Mouse (Mus musculus) liver, embryonic 18 days (tissue): ENCODE data around the gene Tsku. TPM values are rescaled to one million over a fixed set of nuclear protein-coding genes. Genes with fewer than 3 reads are reported as not detected.

ENCODE experiments used
- polyA plus RNA-seq: library from polyadenylated mRNA; depleted of rRNA; stranded (reverse); fragments of >200 nt; gene quantifications from 2 replicates; pipeline ENCODE4 v1.2.3, GENCODE M21; 2012; rRNA removed

The Tsku gene
- polyA plus RNA-seq, result 16.2 and 19.5 TPM in 2 replicates

GRCm38 (mm10) chr7:98361063-98361652 is at the start of gene Tsku:
Gene Tsku, minus strand, starts transcription at chr7:98361328.

GRCm38 (mm10) chr7:98321083-98321482 is 40.0 kb downstream of the Tsku start, which contains the start of gene Acer3:
Gene Acer3, minus strand, starts transcription at chr7:98321208.

Other genes with a start within 250 kb of the Tsku start
- 15.9 and 19.0 TPM in 2 replicates for gene Myo7a, start 241.8 kb downstream of the Tsku start, polyA plus RNA-seq
- 0.20 and 0.21 TPM in 2 replicates for gene Omp, start 215.8 kb downstream of the Tsku start, polyA plus RNA-seq
- gene Capn5, start 183.1 kb downstream of the Tsku start, polyA plus RNA-seq, result 5.1 and 5.5 TPM in 2 replicates
- gene B3gnt6, start 161.8 kb downstream of the Tsku start, polyA plus RNA-seq, result 0.04 and 0.07 TPM in 2 replicates
- 15.1 and 16.2 TPM in 2 replicates for gene Acer3, start 40.1 kb downstream of the Tsku start, polyA plus RNA-seq
- gene Gucy2d, start 79.1 kb upstream of the Tsku start, polyA plus RNA-seq, result not detected in 2 replicates
- gene Lrrc32, start 128.0 kb upstream of the Tsku start, polyA plus RNA-seq, result 7.2 and 8.0 TPM in 2 replicates